Mouse (Mus musculus) liver, embryonic 14.5 days (tissue): Measurements from ENCODE around the gene Lrrc61.

Experiments used
- CTCF ChIP-seq: IDR thresholded peaks from 2 replicates; pipeline ENCODE4 v1.5.1; 2016; ENCODE audit warnings: antibody characterized with exemption, low read depth, control low read depth
- EP300 ChIP-seq: IDR thresholded peaks from 2 replicates; pipeline ENCODE4 v1.6.1; 2016; ENCODE audit warnings: antibody characterized with exemption, low read depth

DNA sequence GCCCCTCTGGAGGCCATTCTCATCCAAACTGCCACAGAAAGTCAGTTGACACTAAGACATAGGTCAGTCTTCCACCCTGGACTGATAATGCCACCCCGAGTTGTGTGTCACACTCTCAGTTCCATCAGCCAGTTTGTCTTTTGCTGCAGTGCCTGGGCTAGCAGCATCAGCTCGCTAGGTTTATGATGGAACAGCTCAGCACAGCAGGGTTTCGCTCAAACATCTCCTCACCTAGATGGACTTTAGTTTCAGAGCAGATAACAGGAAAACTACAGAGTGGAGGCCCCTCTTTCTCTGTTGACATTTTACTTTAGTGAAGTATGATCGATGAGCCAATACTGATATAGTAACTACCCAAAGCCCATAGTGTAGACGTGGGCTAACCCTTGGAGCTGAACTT, 60.2 kb downstream of the Lrrc61 start:
- TF ChIP-seq CTCF (no peak), EP300 (no peak)
